Mouse (Mus musculus) spleen, adult 18-20 months (tissue): ENCODE results near the gene Gga3.

Experiments used
- DNase-seq, 2 experiments: peaks; one replicate each; pipeline ENCODE4 v3.0.0; 2022; ENCODE audit warnings: mixed read lengths in 2 of 2

Gga3 gene

GRCm38 (mm10) chr11:115555717-115556116 is 48.1 kb downstream of the Gga3 start:
- DNase-seq: no peak

DNA sequence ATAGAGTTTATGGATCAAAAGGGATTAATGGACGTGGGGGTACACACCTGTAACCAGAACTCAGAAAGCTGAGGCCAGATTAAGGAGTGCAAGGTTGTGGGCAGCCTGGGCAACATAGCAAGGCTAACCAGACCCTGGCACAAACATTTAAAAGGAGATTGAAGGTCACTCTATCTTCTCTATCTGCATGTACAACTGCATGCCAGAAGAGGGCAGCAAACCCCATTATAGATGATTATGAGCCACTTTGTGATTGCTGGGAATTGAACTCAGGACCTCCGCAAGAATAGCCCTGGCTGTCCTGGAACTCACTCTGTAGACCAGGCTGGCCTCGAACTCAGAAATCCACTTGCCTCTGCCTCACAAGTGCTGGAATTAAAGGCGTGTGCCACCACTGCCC is 51.1 kb downstream of the Gga3 start:
- DNase-seq: peak in 1 of 2 experiments; percentile 28

GRCm38 (mm10) chr11:115543571-115543970 is 60.3 kb downstream of the Gga3 start:
- no peak for DNase-seq

GRCm38 (mm10) chr11:115538045-115538444 is 65.8 kb downstream of the Gga3 start:
- DNase-seq: no peak

DNA sequence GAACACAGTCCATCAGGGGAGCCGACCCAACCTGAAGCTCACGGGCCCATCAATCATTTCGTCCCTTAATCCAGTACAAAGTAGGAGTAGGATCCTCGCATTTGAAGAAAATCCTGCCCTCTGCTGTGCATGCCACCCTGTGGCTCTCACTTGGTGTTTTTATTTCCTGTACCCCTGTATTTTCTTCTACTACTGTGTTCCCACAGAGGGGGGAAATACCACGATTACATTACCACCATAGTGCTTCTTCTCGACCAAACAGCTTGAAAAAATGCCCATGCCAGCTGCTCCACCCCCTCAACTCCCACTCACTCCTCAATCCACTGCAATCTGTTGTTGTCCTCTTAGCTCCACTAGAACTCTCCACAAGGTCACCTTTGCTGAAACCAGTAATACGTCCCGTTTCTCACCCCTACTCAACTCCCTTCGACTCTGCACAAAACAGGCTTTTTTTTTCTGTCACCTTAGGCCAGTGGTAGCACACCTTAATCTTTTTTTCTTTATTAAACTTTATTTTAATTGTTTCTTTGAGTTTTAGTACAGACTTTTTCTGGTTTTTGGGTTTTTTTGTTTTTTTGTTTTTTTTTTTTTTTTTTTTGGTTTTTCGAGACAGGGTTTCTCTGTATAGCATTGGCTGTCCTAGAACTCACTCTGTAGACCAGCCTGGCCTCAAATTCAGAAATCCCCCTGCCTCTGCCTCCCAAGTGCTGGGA is 66.8 kb downstream of the Gga3 start:
- DNase-seq: no peak

- peak; percentile 99 for DNase-seq
Observed at GRCm38 (mm10) chr11:115536038-115536681, 67.7 kb downstream of the Gga3 start, which contains the start of gene Sumo2. Gene Sumo2, minus strand, starts transcription at chr11:115536276.

- peak; percentile 60 to 66 for DNase-seq
Observed at GRCm38 (mm10) chr11:115535401-115536037, 68.3 kb downstream of the Gga3 start.

GRCm38 (mm10) chr11:115534759-115535371 is 69.0 kb downstream of the Gga3 start:
- DNase-seq: no peak
